Mouse (Mus musculus): ENCODE measurements at regions not wholly inside any gene's neighbourhood (a gene's known extent, or its start where the extent isn't known, plus 50 kb on each side); places are given as distances from the start of the nearest gene placed in this dataset.
"Not testable (repeated sequence)": the region's sequence is repeated elsewhere in the genome, so short reads cannot be mapped to it uniquely, and the experiment has no call there.

DNA sequence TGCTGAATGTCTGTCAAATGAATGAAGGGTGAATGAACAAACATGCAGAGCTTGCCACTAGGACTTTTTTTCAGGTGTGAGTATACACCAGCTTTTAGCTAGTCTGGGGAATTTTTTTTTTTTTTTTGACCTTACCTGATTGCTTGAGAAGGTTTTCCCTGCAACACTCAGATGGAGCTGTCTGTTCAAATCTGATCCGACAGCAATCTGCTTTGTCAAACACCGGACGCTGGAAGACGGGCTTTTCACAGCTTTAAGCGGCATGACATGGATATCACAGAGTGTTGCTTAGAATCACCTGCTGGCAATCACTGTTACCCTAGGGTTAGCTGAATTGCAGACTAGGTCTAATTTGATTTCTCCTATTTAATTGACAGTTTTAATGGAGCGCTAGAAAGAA, 263.7 kb upstream of the Ubash3b start:
- Histone ChIP-seq H3K9me3 (replicated peaks) (no peaks in the 10 kb centered on the region), H3K4me3 (no peak overlapping the region), H3K27me3 (no peaks in the 10 kb centered on the region), H3K4me1 (replicated peaks) (no peaks in the 10 kb centered on the region), H3K36me3 (no peaks in the 10 kb centered on the region), H3K9ac (no peak overlapping the region), H3K27ac (no peak overlapping the region), H3K4me2 (no peak overlapping the region)
- WGBS: 86% methylated on average over 6 of the region's 6 CpGs
- no peak for ATAC-seq (replicated peaks; ENCODE audit: insufficient number of reproducible peaks, insufficient read depth, low FRiP score, low read depth)

DNA sequence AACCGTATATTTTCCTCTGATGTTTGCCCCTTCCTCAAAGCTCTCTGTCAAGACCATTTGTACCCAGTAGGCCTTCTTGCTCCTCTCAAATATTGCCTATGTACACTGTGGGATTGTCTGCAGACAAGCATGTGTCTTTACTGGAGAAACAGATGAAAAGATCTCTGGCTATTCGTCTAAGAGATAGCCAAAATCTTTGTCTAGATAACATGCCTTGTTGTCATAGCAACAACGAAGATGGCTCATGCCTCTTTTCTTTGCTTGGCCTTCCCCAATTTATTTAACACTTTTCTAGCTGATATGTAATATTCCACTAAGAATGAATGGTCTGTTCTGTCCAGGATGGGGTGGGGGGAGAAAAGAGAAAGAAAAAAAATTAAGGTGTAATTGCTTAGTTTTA, 252.3 kb upstream of the Ubash3b start:
- Histone ChIP-seq H3K4me1 (replicated peaks) (peaks cover 2% of the 10 kb centered on the region; the same call in 1 of the 2 replicates), H3K9me3 (replicated peaks) (no peaks in the 10 kb centered on the region), H3K4me2 (no peak overlapping the region), H3K27ac (no peak overlapping the region), H3K9ac (no peak overlapping the region), H3K36me3 (no peaks in the 10 kb centered on the region), H3K4me3 (no peak overlapping the region), H3K27me3 (no peaks in the 10 kb centered on the region)
- ATAC-seq (replicated peaks; ENCODE audit: insufficient number of reproducible peaks, insufficient read depth, low FRiP score, low read depth): no peak
- WGBS: 62% methylated on average over 3 of the region's 3 CpGs

DNA sequence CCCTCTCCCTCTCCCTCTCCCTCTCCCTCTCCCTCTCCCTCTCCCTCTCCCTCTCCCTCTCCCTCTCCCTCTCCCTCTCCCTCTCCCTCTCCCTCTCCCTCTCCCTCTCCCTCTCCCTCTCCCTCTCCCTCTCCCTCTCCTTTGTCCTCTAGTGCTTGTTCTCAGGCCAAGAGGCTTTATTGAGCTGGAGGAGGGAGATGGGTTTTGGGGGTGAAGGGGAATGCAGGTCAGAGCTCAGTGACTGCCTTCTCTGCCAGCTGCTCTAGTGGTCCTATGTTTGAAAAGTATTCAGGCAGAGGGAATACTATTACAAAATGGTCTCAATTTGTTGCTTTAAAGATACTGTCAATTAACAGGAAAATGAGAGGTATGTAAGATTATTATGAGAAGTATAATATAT, 251.6 kb upstream of the Ubash3b start:
- H3K27me3 ChIP-seq; H3K4me3 ChIP-seq; H3K36me3 ChIP-seq; H3K9me3 ChIP-seq (replicated peaks); H3K4me2 ChIP-seq; H3K9ac ChIP-seq; ATAC-seq (replicated peaks; ENCODE audit: insufficient number of reproducible peaks, insufficient read depth, low FRiP score, low read depth); H3K27ac ChIP-seq; H3K4me1 ChIP-seq (replicated peaks): not testable (repeated sequence)

DNA sequence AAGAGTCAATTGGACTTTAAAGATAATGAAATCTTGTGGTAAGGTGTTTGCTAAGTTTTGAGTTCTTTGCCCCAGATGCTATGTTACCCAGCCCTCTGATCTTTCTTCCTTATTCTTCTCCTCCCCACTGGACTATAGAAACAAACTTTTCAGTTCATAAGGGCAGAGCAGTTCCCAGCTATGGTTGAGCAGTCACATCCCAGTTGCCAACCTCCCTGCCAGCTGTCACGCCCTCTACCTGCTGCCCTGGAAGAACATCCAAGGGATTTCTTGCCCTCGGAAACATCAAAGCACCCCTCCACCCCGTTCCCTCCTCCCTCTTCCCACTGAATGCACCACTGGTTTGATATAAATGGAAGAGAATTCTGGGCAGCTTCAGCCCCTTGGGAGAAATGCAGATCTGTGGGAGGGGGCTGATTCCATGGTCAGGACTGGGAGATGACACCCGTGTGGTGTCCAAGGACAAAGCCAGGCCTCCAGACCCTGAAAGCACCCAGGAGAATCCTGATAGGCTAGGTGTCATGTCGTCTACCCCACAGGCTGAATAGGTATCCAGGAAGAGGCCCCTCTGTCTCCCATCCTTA, 250.8 kb upstream of the Ubash3b start:
- no peaks in the 10 kb centered on the region for H3K27me3 ChIP-seq
- H3K4me2 ChIP-seq: no peak overlapping the region
- no peak overlapping the region for H3K27ac ChIP-seq
- no peaks in the 10 kb centered on the region for H3K36me3 ChIP-seq
- no peaks in the 10 kb centered on the region for H3K9me3 ChIP-seq (replicated peaks)
- no peak overlapping the region for H3K4me3 ChIP-seq
- H3K4me1 ChIP-seq (replicated peaks): peaks cover 8% of the 10 kb centered on the region
- 55% methylated on average over 5 of the region's 5 CpGs for WGBS
- ATAC-seq (replicated peaks; ENCODE audit: insufficient number of reproducible peaks, insufficient read depth, low FRiP score, low read depth): no peak
- H3K9ac ChIP-seq: no peak overlapping the region

DNA sequence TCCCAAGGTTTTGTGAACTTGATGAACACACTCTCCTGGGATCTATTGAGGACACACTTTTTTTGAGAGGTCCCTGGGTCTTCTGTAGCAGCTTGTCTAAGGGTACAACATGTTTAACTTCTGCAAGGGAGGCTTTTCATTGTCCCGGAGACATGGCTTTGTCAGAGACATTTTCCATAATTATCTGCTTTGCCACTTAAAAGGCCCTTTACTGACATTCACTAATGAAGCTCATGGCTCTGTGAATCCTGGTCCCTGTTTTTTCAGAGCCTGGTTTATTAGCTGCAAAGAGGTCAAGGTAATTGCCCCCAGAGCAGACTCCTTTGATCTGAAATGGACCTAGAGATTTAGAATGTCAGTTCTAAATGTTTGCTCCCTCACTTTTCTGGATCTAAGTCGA, 246.8 kb upstream of the Ubash3b start:
- Histone ChIP-seq H3K9ac (no peak overlapping the region), H3K4me2 (no peak overlapping the region), H3K4me3 (no peak overlapping the region), H3K27ac (no peak overlapping the region), H3K9me3 (replicated peaks) (no peaks in the 10 kb centered on the region), H3K4me1 (replicated peaks) (peaks cover 12% of the 10 kb centered on the region), H3K36me3 (no peaks in the 10 kb centered on the region), H3K27me3 (no peaks in the 10 kb centered on the region)
- 43% methylated on average over 2 of the region's 2 CpGs for WGBS
- no peak for ATAC-seq (replicated peaks; ENCODE audit: insufficient number of reproducible peaks, insufficient read depth, low FRiP score, low read depth)

DNA sequence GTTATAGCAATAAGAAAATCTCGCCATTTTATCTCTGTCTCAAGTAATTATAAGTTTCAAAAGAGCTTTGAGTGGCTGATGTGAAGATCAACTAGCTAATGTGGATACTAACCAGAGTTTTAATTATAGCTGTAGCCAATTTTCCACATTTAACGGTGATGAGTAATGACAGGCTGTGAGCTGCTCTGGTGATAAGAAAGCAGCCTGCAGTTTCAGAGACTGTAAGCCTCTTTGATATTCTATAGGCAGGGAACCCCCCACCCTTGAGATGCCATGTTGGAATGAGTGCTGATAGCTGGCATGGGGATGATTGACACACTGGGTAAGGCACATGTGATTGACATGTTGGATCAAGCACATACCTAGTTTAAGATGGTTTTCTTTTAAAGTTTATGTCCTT, 245.6 kb upstream of the Ubash3b start:
- Histone ChIP-seq H3K4me2 (no peak overlapping the region), H3K4me3 (no peak overlapping the region), H3K27me3 (no peaks in the 10 kb centered on the region), H3K36me3 (no peaks in the 10 kb centered on the region), H3K9me3 (replicated peaks) (no peaks in the 10 kb centered on the region), H3K27ac (no peak overlapping the region), H3K9ac (no peak overlapping the region), H3K4me1 (replicated peaks) (peaks cover 12% of the 10 kb centered on the region)
- ATAC-seq (replicated peaks; ENCODE audit: insufficient number of reproducible peaks, insufficient read depth, low FRiP score, low read depth): no peak
- WGBS: 35% methylated on average over 2 of the region's 2 CpGs

DNA sequence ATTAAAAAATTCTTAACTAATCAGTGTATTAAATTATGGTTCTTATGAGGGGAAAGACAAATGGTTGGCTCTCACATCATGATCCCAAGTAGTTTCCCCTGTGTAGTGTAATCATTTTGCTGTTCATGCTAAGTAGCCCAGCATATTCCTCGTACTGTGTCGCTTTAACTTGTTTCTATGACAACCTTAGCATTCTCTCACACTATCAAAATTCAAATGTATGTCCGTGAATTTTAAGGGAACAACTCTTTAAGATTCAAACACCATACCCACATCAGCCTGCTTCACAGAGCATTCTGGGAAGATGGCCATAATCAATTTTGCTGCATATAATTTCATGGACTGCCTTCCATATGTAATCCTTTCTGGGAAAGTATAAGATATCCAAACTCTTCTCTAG, 241.4 kb upstream of the Ubash3b start:
- no peak overlapping the region for H3K4me2 ChIP-seq
- WGBS: 84% methylated on average over 3 of the region's 3 CpGs
- no peaks in the 10 kb centered on the region for H3K36me3 ChIP-seq
- no peak for ATAC-seq (replicated peaks; ENCODE audit: insufficient number of reproducible peaks, insufficient read depth, low FRiP score, low read depth)
- no peaks in the 10 kb centered on the region for H3K27me3 ChIP-seq
- no peak overlapping the region for H3K4me3 ChIP-seq
- no peak overlapping the region for H3K9ac ChIP-seq
- peaks cover 10% of the 10 kb centered on the region for H3K4me1 ChIP-seq (replicated peaks)
- H3K9me3 ChIP-seq (replicated peaks): no peaks in the 10 kb centered on the region
- H3K27ac ChIP-seq: no peak overlapping the region

DNA sequence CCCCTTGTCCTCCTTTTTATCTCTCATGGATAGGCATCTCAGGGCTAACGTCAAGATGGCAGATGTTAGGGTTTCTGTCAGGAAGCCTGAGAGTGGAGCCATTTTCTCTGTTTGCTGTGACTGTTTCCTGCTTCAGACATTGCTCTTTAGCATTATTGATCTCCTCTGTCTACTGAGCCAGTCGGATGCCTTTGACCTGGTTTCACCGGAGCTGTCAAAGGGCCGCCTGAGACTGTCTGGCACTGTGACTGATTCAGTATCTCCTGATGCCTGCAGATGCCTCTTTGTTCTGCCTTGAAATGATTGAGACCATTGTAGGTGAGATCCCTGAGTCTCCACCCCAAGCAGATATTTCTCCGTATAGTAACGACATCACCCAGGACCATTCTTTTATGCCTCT, 239.5 kb upstream of the Ubash3b start:
- 82% methylated on average over 6 of the region's 6 CpGs for WGBS

DNA sequence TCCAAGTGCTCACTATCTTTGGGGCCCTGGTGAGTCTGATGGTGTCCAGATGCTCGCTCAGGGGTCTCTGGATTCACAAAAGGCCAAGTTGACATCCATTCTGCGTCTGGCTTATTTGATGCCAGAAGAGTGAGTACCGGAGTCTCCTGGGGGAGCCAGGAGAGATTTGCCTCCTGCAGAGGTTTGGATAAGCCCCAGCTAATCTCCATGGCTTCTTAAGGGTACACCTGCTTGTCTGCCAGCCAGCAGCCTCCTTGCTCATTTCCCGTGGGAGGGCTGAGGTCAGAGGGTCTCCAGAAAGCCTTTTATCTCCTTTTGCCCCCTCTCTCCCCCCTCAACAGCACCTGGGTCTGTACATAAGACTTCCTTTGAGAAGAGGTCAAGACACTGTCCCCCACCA, 234.0 kb upstream of the Ubash3b start:
- Histone ChIP-seq H3K9ac (no peak overlapping the region), H3K4me3 (no peak overlapping the region), H3K9me3 (replicated peaks) (no peaks in the 10 kb centered on the region), H3K27ac (no peak overlapping the region), H3K27me3 (no peaks in the 10 kb centered on the region), H3K36me3 (no peaks in the 10 kb centered on the region), H3K4me1 (replicated peaks) (no peaks in the 10 kb centered on the region), H3K4me2 (no peak overlapping the region)
- no peak for ATAC-seq (replicated peaks; ENCODE audit: insufficient number of reproducible peaks, insufficient read depth, low FRiP score, low read depth)
- WGBS: 38% methylated on average over 4 of the region's 4 CpGs

More for the DNA sequence above, 239.5 kb upstream of the Ubash3b start:
- no peak overlapping the region for H3K4me3 ChIP-seq
- H3K36me3 ChIP-seq: no peaks in the 10 kb centered on the region
- H3K4me1 ChIP-seq (replicated peaks): no peaks in the 10 kb centered on the region
- no peaks in the 10 kb centered on the region for H3K9me3 ChIP-seq (replicated peaks)
- no peak for ATAC-seq (replicated peaks; ENCODE audit: insufficient number of reproducible peaks, insufficient read depth, low FRiP score, low read depth)
- no peaks in the 10 kb centered on the region for H3K27me3 ChIP-seq
- no peak overlapping the region for H3K4me2 ChIP-seq
- no peak overlapping the region for H3K9ac ChIP-seq
- H3K27ac ChIP-seq: no peak overlapping the region

DNA sequence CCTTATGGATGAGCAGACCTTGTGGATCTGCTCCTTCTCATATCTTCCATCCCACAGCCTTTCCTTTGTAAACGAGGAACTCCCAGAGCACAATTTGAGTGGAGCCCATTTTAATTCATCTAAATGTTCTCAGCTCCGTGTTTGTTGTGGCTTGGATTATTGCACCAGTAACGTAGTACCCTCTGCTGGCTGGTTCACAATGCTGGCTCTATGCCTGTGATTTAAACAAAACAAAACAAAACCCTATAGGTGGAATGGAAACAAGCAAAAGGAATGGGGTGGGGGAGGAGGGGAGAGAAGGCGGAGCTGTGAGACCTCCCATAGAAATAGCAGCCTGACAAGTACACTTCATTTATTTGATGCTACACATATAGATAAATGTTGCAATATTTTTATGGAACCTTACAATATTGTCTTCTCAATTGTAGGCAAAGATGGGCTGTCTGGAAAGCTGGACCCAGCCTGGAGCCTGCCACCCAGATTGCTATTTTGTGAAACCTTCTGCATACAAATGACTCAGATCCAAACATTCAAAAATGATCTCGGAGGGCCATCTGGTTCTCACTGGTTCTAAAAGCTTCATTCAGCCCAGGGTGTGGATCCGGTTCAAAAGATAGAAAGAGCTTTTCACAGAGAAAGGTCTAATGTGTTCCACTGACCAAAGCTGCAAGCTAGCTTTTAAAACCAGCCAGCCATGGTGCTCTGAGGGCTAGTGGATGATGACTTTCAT, 230.3 kb upstream of the Ubash3b start:
- Histone ChIP-seq H3K9me3 (replicated peaks) (no peaks in the 10 kb centered on the region), H3K27me3 (no peaks in the 10 kb centered on the region), H3K4me2 (no peak overlapping the region), H3K36me3 (no peaks in the 10 kb centered on the region), H3K4me3 (no peak overlapping the region), H3K27ac (no peak overlapping the region), H3K4me1 (replicated peaks) (no peaks in the 10 kb centered on the region), H3K9ac (no peak overlapping the region)
- ATAC-seq (replicated peaks; ENCODE audit: insufficient number of reproducible peaks, insufficient read depth, low FRiP score, low read depth): no peak
- WGBS: 69% methylated on average over 6 of the region's 6 CpGs

DNA sequence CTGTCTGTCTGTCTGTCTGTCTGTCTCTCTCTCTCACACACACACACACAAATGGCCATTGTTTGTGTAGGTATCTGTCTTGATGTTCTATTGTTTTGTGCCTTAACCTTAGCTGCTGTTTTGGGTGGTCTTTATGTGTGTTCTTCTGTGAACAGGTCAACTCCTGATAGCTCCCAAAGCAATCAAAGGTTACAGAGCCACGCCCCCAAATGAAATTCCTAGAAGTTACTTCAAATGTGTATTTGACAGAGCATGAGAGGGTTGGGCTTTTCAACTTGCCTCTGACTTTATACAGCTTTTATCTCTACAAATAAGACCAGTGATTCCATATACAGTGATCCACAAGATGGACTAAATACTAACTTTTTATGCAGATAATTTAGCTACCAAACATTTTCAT, 217.8 kb upstream of the Ubash3b start:
- Histone ChIP-seq H3K9me3 (replicated peaks) (no peaks in the 10 kb centered on the region), H3K4me1 (replicated peaks) (peaks cover 27% of the 10 kb centered on the region), H3K36me3 (no peaks in the 10 kb centered on the region), H3K27me3 (no peaks in the 10 kb centered on the region), H3K4me2 (no peak overlapping the region), H3K27ac (no peak overlapping the region), H3K4me3 (no peak overlapping the region), H3K9ac (no peak overlapping the region)
- no peak for ATAC-seq (replicated peaks; ENCODE audit: insufficient number of reproducible peaks, insufficient read depth, low FRiP score, low read depth)
- WGBS: 88% methylated on average over 1 of the region's 1 CpGs

DNA sequence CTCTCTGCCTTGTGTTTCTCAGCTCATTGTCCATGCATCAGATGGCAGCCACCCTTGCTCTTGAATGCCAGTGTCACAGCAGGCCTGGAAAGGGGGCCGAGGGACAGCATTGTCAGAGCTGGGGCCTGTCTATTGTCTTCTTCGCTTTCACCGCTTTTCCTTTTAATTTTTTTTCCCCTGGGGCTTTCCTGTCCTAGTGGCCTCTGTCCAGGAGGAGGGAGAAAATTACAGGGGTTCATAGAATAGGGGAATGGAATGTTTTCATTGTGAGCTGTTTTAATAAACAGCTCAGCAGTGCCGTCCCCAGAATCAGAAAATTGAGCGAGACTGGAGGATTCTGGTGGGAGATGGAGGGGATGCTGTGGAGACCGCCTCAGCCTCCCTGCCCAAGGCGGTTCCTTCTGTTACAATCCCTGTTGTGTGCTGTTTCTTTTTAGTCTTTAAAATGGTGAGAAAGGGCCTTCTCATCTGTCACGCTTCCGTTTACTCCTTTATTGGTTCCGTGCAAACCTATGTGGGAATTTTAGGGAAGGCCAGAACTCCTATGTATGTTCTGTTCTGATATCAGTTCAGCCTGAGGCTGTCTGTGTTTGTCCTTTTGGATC, 217.2 kb upstream of the Ubash3b start:
- Histone ChIP-seq H3K9me3 (replicated peaks) (no peaks in the 10 kb centered on the region), H3K4me2 (no peak overlapping the region), H3K4me1 (replicated peaks) (peaks cover 27% of the 10 kb centered on the region), H3K9ac (no peak overlapping the region), H3K36me3 (no peaks in the 10 kb centered on the region), H3K4me3 (no peak overlapping the region), H3K27ac (no peak overlapping the region), H3K27me3 (no peaks in the 10 kb centered on the region)
- no peak for ATAC-seq (replicated peaks; ENCODE audit: insufficient number of reproducible peaks, insufficient read depth, low FRiP score, low read depth)
- WGBS: 72% methylated on average over 10 of the region's 10 CpGs
